Mouse (Mus musculus): Measurements from ENCODE around the gene Hck.
A peak's percentile ranks its signal among the peaks of the same experiment; 100 is the strongest.

The Hck gene

GRCm38 (mm10) chr2:153090551-153091165 is 17.6 kb upstream of the Hck start:
- DNase-seq (ENCODE audit: extremely low spot score): no peak

- DNase-seq (ENCODE audit: extremely low spot score): peak; percentile 14
Measured at GRCm38 (mm10) chr2:153107046-153107766, 1.1 kb upstream of the Hck start.

- peak; percentile 20 for DNase-seq (ENCODE audit: extremely low spot score)
Measured at GRCm38 (mm10) chr2:153107802-153108201, 466 bp upstream of the Hck start.

GRCm38 (mm10) chr2:153109596-153109995 is 1.3 kb downstream of the Hck start:
- no peak for DNase-seq (ENCODE audit: extremely low spot score)

GRCm38 (mm10) chr2:153111298-153111697 is 3.0 kb downstream of the Hck start:
- no peak for DNase-seq (ENCODE audit: extremely low spot score)

GRCm38 (mm10) chr2:153115679-153116081 is 7.4 kb downstream of the Hck start:
- DNase-seq (ENCODE audit: extremely low spot score): no peak

- no peak for DNase-seq (ENCODE audit: extremely low spot score)
Measured at GRCm38 (mm10) chr2:153117051-153117486, 8.8 kb downstream of the Hck start.

GRCm38 (mm10) chr2:153119488-153119887 is 11.2 kb downstream of the Hck start:
- no peak for DNase-seq (ENCODE audit: extremely low spot score)

- DNase-seq (ENCODE audit: extremely low spot score): no peak
Measured at GRCm38 (mm10) chr2:153120126-153120525, 11.9 kb downstream of the Hck start.

- no peak for DNase-seq (ENCODE audit: extremely low spot score)
Measured at GRCm38 (mm10) chr2:153121821-153122615, 13.8 kb downstream of the Hck start.

GRCm38 (mm10) chr2:153122701-153123100 is 14.4 kb downstream of the Hck start:
- DNase-seq (ENCODE audit: extremely low spot score): no peak

- DNase-seq (ENCODE audit: extremely low spot score): no peak
Measured at GRCm38 (mm10) chr2:153125875-153126274, 17.6 kb downstream of the Hck start.

GRCm38 (mm10) chr2:153131019-153131418 is 22.8 kb downstream of the Hck start:
- peak; percentile 12 for DNase-seq (ENCODE audit: extremely low spot score)

- peak; percentile 5 for DNase-seq (ENCODE audit: extremely low spot score)
Measured at GRCm38 (mm10) chr2:153134237-153134636, 26.0 kb downstream of the Hck start.

GRCm38 (mm10) chr2:153136211-153136610 is 27.9 kb downstream of the Hck start:
- no peak for DNase-seq (ENCODE audit: extremely low spot score)

GRCm38 (mm10) chr2:153139158-153139557 is 30.9 kb downstream of the Hck start:
- DNase-seq (ENCODE audit: extremely low spot score): no peak

- DNase-seq (ENCODE audit: extremely low spot score): peak; percentile 15
Measured at GRCm38 (mm10) chr2:153139996-153140613, 31.8 kb downstream of the Hck start.

GRCm38 (mm10) chr2:153142620-153143199 is 34.4 kb downstream of the Hck start:
- DNase-seq (ENCODE audit: extremely low spot score): peak; percentile 51

GRCm38 (mm10) chr2:153145346-153145745 is 37.1 kb downstream of the Hck start:
- no peak for DNase-seq (ENCODE audit: extremely low spot score)

- no peak for DNase-seq (ENCODE audit: extremely low spot score)
Measured at GRCm38 (mm10) chr2:153147236-153147635, 39.0 kb downstream of the Hck start.

- DNase-seq (ENCODE audit: extremely low spot score): peak; percentile 58
Measured at GRCm38 (mm10) chr2:153147715-153148114, 39.4 kb downstream of the Hck start.

GRCm38 (mm10) chr2:153149742-153150141 is 41.5 kb downstream of the Hck start:
- DNase-seq (ENCODE audit: extremely low spot score): no peak
